Mouse (Mus musculus) midbrain, embryonic 10.5 days (tissue): ENCODE measurements around the gene Rpl23a. TPM values are rescaled to one million over a fixed set of nuclear protein-coding genes. Genes with fewer than 3 reads are reported as not detected.

Experiments used
- DNase-seq: peaks from one replicate; pipeline ENCODE4 v3.0.0-alpha.2; 2017; ENCODE audit warnings: low spot score
- H3K27ac ChIP-seq: fragments of 300-500 bp; sonication (generic); replicated peaks from 2 replicates; pipeline ENCODE4 v1.5.1; 2016; ENCODE audit warnings: mild to moderate bottlenecking
- H3K27me3 ChIP-seq: fragments of 300-500 bp; sonication (generic); 2 replicates; pipeline ENCODE4 v1.6.1; 2016; ENCODE audit warnings: low read depth, mild to moderate bottlenecking; ENCODE audit not compliant: poor library complexity, severe bottlenecking
- H3K36me3 ChIP-seq: fragments of 300-500 bp; sonication (generic); 2 replicates; pipeline ENCODE4 v1.6.1; 2016; ENCODE audit warnings: mild to moderate bottlenecking, moderate library complexity
- H3K4me1 ChIP-seq: fragments of 300-500 bp; sonication (generic); 2 replicates; pipeline ENCODE4 v1.6.1; 2016
- H3K4me3 ChIP-seq: fragments of 300-500 bp; sonication (generic); 2 replicates; pipeline ENCODE4 v1.5.1; 2016; ENCODE audit warnings: mild to moderate bottlenecking, moderate library complexity
- H3K9me3 ChIP-seq: fragments of 300-500 bp; sonication (generic); replicated peaks from 2 replicates; pipeline ENCODE4 v1.6.1; 2016; ENCODE audit warnings: mild to moderate bottlenecking
- WGBS: fragments of 180-500 bp; shearing (Covaris S2); methylation state at CpG from one replicate; pipeline ENCODE4 v1.1.7; 2016; 5-methylcytosine and 5-hydroxymethylcytosine counted together
- polyA plus RNA-seq: library from polyadenylated mRNA; unstranded; fragments of >200 nt; fragmentation: Nextera tagmentation; extraction: Ambion mirVana; gene quantifications from 2 replicates; pipeline ENCODE4 v1.2.1, GENCODE M21; 2016

The Rpl23a gene
- polyA plus RNA-seq, 1 experiment from 2014 or later = 1,066 TPM

DNA sequence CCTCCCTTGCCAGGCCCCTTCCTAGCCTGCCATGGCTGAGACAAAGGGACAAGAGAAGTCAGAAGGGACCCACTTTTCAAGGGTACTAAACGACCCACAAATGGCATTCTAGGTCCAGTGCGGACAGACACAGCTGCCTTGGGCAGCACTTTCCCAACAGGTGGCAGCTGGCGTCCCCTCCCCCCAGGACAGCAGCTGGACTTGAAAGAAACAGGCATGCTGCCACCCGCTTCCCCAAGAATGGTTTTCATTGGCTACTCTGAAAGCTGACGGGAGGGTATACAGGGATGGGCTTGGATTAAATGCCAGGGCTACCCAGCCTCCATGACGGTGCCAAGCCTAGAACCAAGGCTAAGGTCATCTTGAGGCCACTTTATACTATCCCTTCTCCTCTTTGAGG lies 20.9 kb downstream of the Rpl23a start:
- Histone ChIP-seq H3K27me3 (peaks cover 16% of the 10 kb centered on the region; the same call in 1 of the 2 replicates), H3K9me3 (no peaks in the 10 kb centered on the region), H3K4me3 (peak overlapping the region; percentile 99), H3K36me3 (peaks cover 62% of the 10 kb centered on the region), H3K27ac (peak overlapping the region; percentile 99; the same call in 1 of the 2 replicates), H3K4me1 (peaks cover 49% of the 10 kb centered on the region)
- no peak for DNase-seq
- WGBS = 81% methylated on average over 6 of the region's 6 CpGs

DNA sequence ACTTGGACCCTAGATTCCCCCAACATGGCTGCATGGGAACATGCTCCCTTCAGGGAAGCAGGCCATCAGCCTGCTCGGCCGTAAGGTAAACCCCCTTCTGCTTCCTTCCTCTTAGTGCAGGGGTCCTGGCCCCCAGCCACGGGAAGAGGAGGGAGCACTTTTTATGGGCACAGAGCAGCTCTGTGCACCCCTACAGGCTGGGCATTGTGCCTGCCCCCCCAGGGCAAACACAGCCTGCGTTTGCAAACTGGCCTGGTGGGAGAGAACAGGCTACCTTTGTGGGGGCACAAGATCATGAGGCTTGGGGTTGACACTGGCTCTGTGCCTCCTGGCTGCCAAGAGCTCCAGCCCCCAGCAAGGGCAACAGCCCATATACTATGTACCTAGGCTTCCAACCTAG lies 21.4 kb downstream of the Rpl23a start:
- H3K4me1 ChIP-seq = peaks cover 49% of the 10 kb centered on the region
- peaks cover 11% of the 10 kb centered on the region; the same call in 1 of the 2 replicates for H3K27me3 ChIP-seq
- peak overlapping the region; percentile 99 for H3K27ac ChIP-seq
- no peak for DNase-seq
- H3K4me3 ChIP-seq = peak overlapping the region; percentile 99; the same call in 1 of the 2 replicates
- H3K9me3 ChIP-seq = no peaks in the 10 kb centered on the region
- WGBS = 84% methylated on average over 4 of the region's 4 CpGs
- H3K36me3 ChIP-seq = peaks cover 67% of the 10 kb centered on the region

- Histone ChIP-seq H3K4me3 (0 out of 2 replicates have a peak overlapping the region, but pooled peaks have one; percentile 4), H3K4me1 (peaks cover 43% of the 10 kb centered on the region), H3K27ac (no peak overlapping the region), H3K27me3 (0 out of 2 replicates have a peak, but pooled peaks cover 3% of the 10 kb centered on the region), H3K9me3 (no peaks in the 10 kb centered on the region), H3K36me3 (peaks cover 75% of the 10 kb centered on the region)
- no peak for DNase-seq
- WGBS = 95% methylated on average over 14 of the region's 14 CpGs
Measured at GRCm38 (mm10) chr11:78161169-78161568, 22.2 kb downstream of the Rpl23a start.

- peaks cover 38% of the 10 kb centered on the region for H3K4me1 ChIP-seq
- peaks cover 80% of the 10 kb centered on the region for H3K36me3 ChIP-seq
Measured at GRCm38 (mm10) chr11:78160675-78161074, 22.7 kb downstream of the Rpl23a start.

GRCm38 (mm10) chr11:78160171-78160570 lies 23.2 kb downstream of the Rpl23a start:
- WGBS = 90% methylated on average over 18 of the region's 18 CpGs
- H3K4me3 ChIP-seq = peak overlapping the region; percentile 4; the same call in 1 of the 2 replicates

More at GRCm38 (mm10) chr11:78160675-78161074, 22.7 kb downstream of the Rpl23a start:
- H3K27ac ChIP-seq = no peak overlapping the region
- H3K9me3 ChIP-seq = no peaks in the 10 kb centered on the region
- no peak for DNase-seq
- 90% methylated on average over 3 of the region's 3 CpGs for WGBS
- H3K27me3 ChIP-seq = no peaks in the 10 kb centered on the region
- H3K4me3 ChIP-seq = no peak overlapping the region

GRCm38 (mm10) chr11:78159557-78159956 lies 23.8 kb downstream of the Rpl23a start:
- no peaks in the 10 kb centered on the region for H3K27me3 ChIP-seq
- H3K27ac ChIP-seq = no peak overlapping the region
- DNase-seq = no peak
- H3K36me3 ChIP-seq = peaks cover 91% of the 10 kb centered on the region
- H3K9me3 ChIP-seq = no peaks in the 10 kb centered on the region
- H3K4me1 ChIP-seq = peaks cover 36% of the 10 kb centered on the region
- H3K4me3 ChIP-seq = no peak overlapping the region
- 81% methylated on average over 7 of the region's 7 CpGs for WGBS

More at GRCm38 (mm10) chr11:78160171-78160570, 23.2 kb downstream of the Rpl23a start:
- H3K36me3 ChIP-seq = peaks cover 85% of the 10 kb centered on the region
- no peak for DNase-seq
- H3K4me1 ChIP-seq = peaks cover 36% of the 10 kb centered on the region
- H3K9me3 ChIP-seq = no peaks in the 10 kb centered on the region
- H3K27ac ChIP-seq = no peak overlapping the region
- H3K27me3 ChIP-seq = no peaks in the 10 kb centered on the region

DNA sequence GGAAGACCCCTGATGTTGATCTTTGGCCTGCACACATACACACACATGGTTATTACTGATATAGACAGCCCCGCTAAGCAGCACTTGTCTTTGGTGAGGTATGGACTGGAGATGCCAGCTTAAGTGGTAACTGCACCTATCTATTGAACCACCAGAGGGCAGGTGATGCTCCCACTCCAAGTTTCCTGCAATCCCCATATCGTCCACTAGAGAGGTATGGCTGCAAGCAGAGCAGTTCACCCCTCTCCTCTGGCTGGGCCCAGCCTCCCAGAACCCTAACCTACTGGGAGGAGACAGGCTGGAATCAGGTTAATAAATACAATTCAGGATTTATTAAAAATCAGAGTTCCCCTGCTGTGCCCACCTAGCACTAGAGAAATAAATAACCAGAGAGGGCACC lies 24.3 kb downstream of the Rpl23a start:
- H3K27ac ChIP-seq = no peak overlapping the region
- 0 out of 2 replicates have a peak overlapping the region, but pooled peaks have one; percentile 20 for H3K4me3 ChIP-seq
- H3K27me3 ChIP-seq = no peaks in the 10 kb centered on the region
- DNase-seq = peak; percentile 79
- WGBS = 30% methylated on average over 2 of the region's 2 CpGs
- peaks cover 96% of the 10 kb centered on the region for H3K36me3 ChIP-seq
- peaks cover 31% of the 10 kb centered on the region for H3K4me1 ChIP-seq
- H3K9me3 ChIP-seq = no peaks in the 10 kb centered on the region

- Histone ChIP-seq H3K36me3 (peaks cover 98% of the 10 kb centered on the region), H3K9me3 (no peaks in the 10 kb centered on the region), H3K27ac (no peak overlapping the region), H3K4me1 (peaks cover 6% of the 10 kb centered on the region; the same call in 1 of the 2 replicates), H3K27me3 (no peaks in the 10 kb centered on the region), H3K4me3 (no peak overlapping the region)
- DNase-seq = no peak
- 81% methylated on average over 6 of the region's 6 CpGs for WGBS
Measured at GRCm38 (mm10) chr11:78156156-78156699, 27.2 kb downstream of the Rpl23a start.

GRCm38 (mm10) chr11:78155674-78156073 lies 27.7 kb downstream of the Rpl23a start:
- no peaks in the 10 kb centered on the region for H3K9me3 ChIP-seq
- no peak overlapping the region for H3K27ac ChIP-seq
- peaks cover 98% of the 10 kb centered on the region for H3K36me3 ChIP-seq
- H3K27me3 ChIP-seq = no peaks in the 10 kb centered on the region
- H3K4me3 ChIP-seq = no peak overlapping the region
- peaks cover 4% of the 10 kb centered on the region; the same call in 1 of the 2 replicates for H3K4me1 ChIP-seq
- 82% methylated on average over 5 of the region's 5 CpGs for WGBS
- no peak for DNase-seq

DNA sequence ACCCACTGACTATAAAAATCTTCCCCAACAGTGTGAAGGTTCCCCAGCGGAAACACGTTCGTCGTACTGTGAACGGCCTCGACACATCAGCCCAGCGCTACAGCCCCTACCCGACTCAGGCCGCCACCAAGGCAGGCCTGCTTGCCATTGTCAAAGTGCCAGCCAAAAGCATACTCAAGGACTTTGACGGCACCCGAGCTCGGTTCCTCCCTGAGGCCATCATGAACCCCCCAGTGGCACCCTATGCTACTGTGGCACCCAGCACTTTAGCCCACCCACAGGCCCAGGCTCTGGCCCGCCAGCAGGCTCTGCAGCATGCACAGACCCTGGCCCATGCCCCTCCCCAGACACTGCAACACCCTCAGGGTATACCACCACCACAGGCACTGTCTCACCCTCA lies 29.6 kb downstream of the Rpl23a start:
- Histone ChIP-seq H3K4me3 (no peak overlapping the region), H3K27me3 (no peaks in the 10 kb centered on the region), H3K36me3 (peaks cover 98% of the 10 kb centered on the region), H3K4me1 (no peaks in the 10 kb centered on the region), H3K27ac (0 out of 2 replicates have a peak overlapping the region, but pooled peaks have one; percentile 5), H3K9me3 (no peaks in the 10 kb centered on the region)
- WGBS = 95% methylated on average over 13 of the region's 13 CpGs
- DNase-seq = no peak

GRCm38 (mm10) chr11:78152299-78153231 lies 30.8 kb downstream of the Rpl23a start:
- Histone ChIP-seq H3K36me3 (peaks cover 97% of the 10 kb centered on the region), H3K4me3 (no peak overlapping the region), H3K4me1 (no peaks in the 10 kb centered on the region), H3K27ac (no peak overlapping the region), H3K9me3 (no peaks in the 10 kb centered on the region), H3K27me3 (no peaks in the 10 kb centered on the region)
- 76% methylated on average over 9 of the region's 9 CpGs for WGBS
- DNase-seq = no peak

DNA sequence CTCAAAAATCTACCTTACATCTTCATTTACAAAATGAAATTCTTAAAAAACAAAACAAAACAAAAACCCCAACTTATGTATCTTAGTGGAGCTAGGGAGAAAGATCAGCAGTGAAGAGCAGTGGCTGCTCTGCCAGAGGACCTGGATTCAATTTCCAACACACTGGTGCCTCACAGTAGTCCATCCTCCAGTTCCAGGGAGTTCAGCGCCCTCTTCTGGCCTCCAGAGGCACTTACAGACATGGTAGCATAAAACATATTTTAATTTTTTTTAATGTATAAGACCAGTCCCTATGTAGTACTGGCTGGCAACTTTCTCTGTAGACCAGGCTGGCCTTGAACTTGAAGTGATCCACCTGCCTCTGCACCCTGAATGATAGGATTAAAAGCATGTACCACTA lies 32.2 kb downstream of the Rpl23a start:
- Histone ChIP-seq H3K4me3 (no peak overlapping the region), H3K36me3 (peaks cover 97% of the 10 kb centered on the region), H3K27me3 (no peaks in the 10 kb centered on the region), H3K4me1 (no peaks in the 10 kb centered on the region), H3K9me3 (no peaks in the 10 kb centered on the region), H3K27ac (no peak overlapping the region)
- 18% methylated on average over 1 of the region's 1 CpGs for WGBS
- DNase-seq = no peak
